Mouse (Mus musculus) kidney, adult 18-20 months (tissue): ENCODE data around the gene March1.

Experiments used
- DNase-seq: peaks from one replicate; pipeline ENCODE4 v3.0.0; 2021

March1 gene

GRCm38 (mm10) chr8:66022815-66023214 lies 405.1 kb downstream of the March1 start:
- no peak for DNase-seq

GRCm38 (mm10) chr8:66033651-66034050 lies 416.0 kb downstream of the March1 start:
- no peak for DNase-seq

GRCm38 (mm10) chr8:66034429-66034828 lies 416.7 kb downstream of the March1 start:
- no peak for DNase-seq

GRCm38 (mm10) chr8:66094152-66094551 lies 476.5 kb downstream of the March1 start:
- no peak for DNase-seq

GRCm38 (mm10) chr8:66098148-66098547 lies 480.4 kb downstream of the March1 start:
- no peak for DNase-seq

GRCm38 (mm10) chr8:66119294-66119693 lies 501.6 kb downstream of the March1 start:
- DNase-seq = no peak

GRCm38 (mm10) chr8:66159648-66160047 lies 541.9 kb downstream of the March1 start:
- no peak for DNase-seq

GRCm38 (mm10) chr8:66166835-66167234 lies 549.1 kb downstream of the March1 start:
- no peak for DNase-seq

GRCm38 (mm10) chr8:66167405-66168173 lies 549.9 kb downstream of the March1 start:
- DNase-seq = no peak

- DNase-seq = no peak
Measured at GRCm38 (mm10) chr8:66179336-66179735, 561.6 kb downstream of the March1 start.

- DNase-seq = no peak
Measured at GRCm38 (mm10) chr8:66181265-66181664, 563.6 kb downstream of the March1 start.

GRCm38 (mm10) chr8:66182257-66182656 lies 564.6 kb downstream of the March1 start:
- DNase-seq = no peak

GRCm38 (mm10) chr8:66183454-66183853 lies 565.8 kb downstream of the March1 start:
- no peak for DNase-seq

GRCm38 (mm10) chr8:66185226-66185625 lies 567.5 kb downstream of the March1 start:
- no peak for DNase-seq

- DNase-seq = no peak
Measured at GRCm38 (mm10) chr8:66194416-66194815, 576.7 kb downstream of the March1 start.

GRCm38 (mm10) chr8:66200169-66200568 lies 582.5 kb downstream of the March1 start:
- DNase-seq = no peak

- no peak for DNase-seq
Measured at GRCm38 (mm10) chr8:66203814-66204438, 586.2 kb downstream of the March1 start.

GRCm38 (mm10) chr8:66209553-66209952 lies 591.9 kb downstream of the March1 start:
- DNase-seq = no peak

- no peak for DNase-seq
Measured at GRCm38 (mm10) chr8:66210294-66210693, 592.6 kb downstream of the March1 start.

GRCm38 (mm10) chr8:66219974-66220373 lies 602.3 kb downstream of the March1 start:
- no peak for DNase-seq

GRCm38 (mm10) chr8:66229931-66230330 lies 612.2 kb downstream of the March1 start:
- no peak for DNase-seq

GRCm38 (mm10) chr8:66269546-66269945 lies 651.8 kb downstream of the March1 start:
- no peak for DNase-seq

GRCm38 (mm10) chr8:66270116-66270515 lies 652.4 kb downstream of the March1 start:
- no peak for DNase-seq

- no peak for DNase-seq
Measured at GRCm38 (mm10) chr8:66317824-66318223, 700.1 kb downstream of the March1 start.
